ENCODE assay signal across 19 mouse cellular contexts in genomic region chr7:65681166-65681565, GRCm38 (mm10).
"Had no signal": no experiment of that assay in that cellular context is flagged by ENCODE, and none has a peak within 500 bp of the region (broad histone marks: within the 10 kb centered on the region; RNA-seq: fewer than 3 reads in every experiment).

No protein-coding gene starts in this region.

- H3K4me2 ChIP-seq: lung, embryonic 14.5 days; midbrain, embryonic 12.5 days; neural tube, embryonic 13.5 days; neural tube, embryonic 15.5 days had no signal

- H3K4me3 ChIP-seq: midbrain, embryonic 10.5 days; midbrain, embryonic 12.5 days; myocyte; neural tube, embryonic 13.5 days; neural tube, embryonic 15.5 days had no signal

- DNase-seq: lung, adult 18-20 months; lung, embryonic 14.5 days; lung, postnatal 14 days; lung, postnatal 4 days; midbrain, embryonic 14.5 days; retina, postnatal 1 day; right cerebral cortex, adult 18-20 months; right cerebral cortex, postnatal 25 days; right cerebral cortex, postnatal 4 days; spleen, adult 18-20 months; thymus, adult 18-20 months; thymus, postnatal 14 days; thymus, postnatal 36 days had no signal

- H3K27me3 ChIP-seq: midbrain, embryonic 12.5 days; neural tube, embryonic 13.5 days; neural tube, embryonic 15.5 days had no signal

- H3K9me3 ChIP-seq: midbrain, embryonic 10.5 days; midbrain, embryonic 12.5 days; neural tube, embryonic 13.5 days; neural tube, embryonic 15.5 days had no signal

- H3K4me1 ChIP-seq: midbrain, embryonic 12.5 days had no signal

- H3K27ac ChIP-seq: midbrain, embryonic 10.5 days; midbrain, embryonic 12.5 days; neural tube, embryonic 13.5 days; neural tube, embryonic 15.5 days had no signal

- ATAC-seq: midbrain, embryonic 16.5 days had no signal

- H3K9ac ChIP-seq: lung, embryonic 14.5 days; midbrain, embryonic 12.5 days; neural tube, embryonic 13.5 days; neural tube, embryonic 15.5 days had no signal
